Mouse (Mus musculus) cerebellum, adult 9-11 months (tissue): ENCODE measurements at regions not wholly inside any gene's neighbourhood (a gene's known extent, or its start where the extent isn't known, plus 50 kb on each side); places are given as distances from the start of the nearest gene placed in this dataset.

Experiments
- DNase-seq: peaks from one replicate; pipeline ENCODE4 v3.0.0; 2022

GRCm38 (mm10) chr8:17594607-17595006, 1383.4 kb downstream of the Defb40 start:
- no peak for DNase-seq

- DNase-seq = no peak
Observed at GRCm38 (mm10) chr8:17590135-17590534, 1387.9 kb downstream of the Defb40 start.

GRCm38 (mm10) chr8:17588189-17588588, 1389.9 kb downstream of the Defb40 start:
- no peak for DNase-seq

- no peak for DNase-seq
Observed at GRCm38 (mm10) chr8:17587261-17587861, 1390.7 kb downstream of the Defb40 start.
